Mouse (Mus musculus): ENCODE results near the gene Ttc41. TPM values are rescaled to one million over a fixed set of nuclear protein-coding genes. Genes with fewer than 3 reads are reported as not detected.

Ttc41 gene
- total and polyA plus RNA-seq, 2 experiments: 1.0 to 1.1 TPM

GRCm38 (mm10) chr10:86794794-86795535 lies 89.4 kb downstream of the Ttc41 start:
- Histone ChIP-seq H3K79me2 (ENCODE audit: control insufficient read depth, insufficient read depth, low read length) (peaks cover 34% of the 10 kb centered on the region), H3K27ac (replicated peaks; ENCODE audit: insufficient read depth, low read depth, low read length) (no peak overlapping the region), H3K36me3 (ENCODE audit: control insufficient read depth, insufficient read depth, low read length) (no peaks in the 10 kb centered on the region), H3K4me3 (ENCODE audit: insufficient read depth, low read depth, low read length) (no peak overlapping the region), H3K27me3 (ENCODE audit: control insufficient read depth, insufficient read depth, low read length) (no peaks in the 10 kb centered on the region), H3K9ac (ENCODE audit: low read depth, low read length) (no peak overlapping the region), H3K4me1 (ENCODE audit: control insufficient read depth, insufficient read depth, low read length) (no peaks in the 10 kb centered on the region)
- TF ChIP-seq POLR2A (IDR thresholded peaks at IDR 0.05; ENCODE audit: extremely low read depth, insufficient read depth, low read length): no peak
- no peak for TF ChIP-seq CTCF (IDR thresholded peaks at IDR 0.05; ENCODE audit: low read depth, low read length)
- no peak for DNase-seq (ENCODE audit: extremely low read depth, low read depth, low spot score)
- 95% methylated on average over 9 of the region's 9 CpGs for WGBS

DNA sequence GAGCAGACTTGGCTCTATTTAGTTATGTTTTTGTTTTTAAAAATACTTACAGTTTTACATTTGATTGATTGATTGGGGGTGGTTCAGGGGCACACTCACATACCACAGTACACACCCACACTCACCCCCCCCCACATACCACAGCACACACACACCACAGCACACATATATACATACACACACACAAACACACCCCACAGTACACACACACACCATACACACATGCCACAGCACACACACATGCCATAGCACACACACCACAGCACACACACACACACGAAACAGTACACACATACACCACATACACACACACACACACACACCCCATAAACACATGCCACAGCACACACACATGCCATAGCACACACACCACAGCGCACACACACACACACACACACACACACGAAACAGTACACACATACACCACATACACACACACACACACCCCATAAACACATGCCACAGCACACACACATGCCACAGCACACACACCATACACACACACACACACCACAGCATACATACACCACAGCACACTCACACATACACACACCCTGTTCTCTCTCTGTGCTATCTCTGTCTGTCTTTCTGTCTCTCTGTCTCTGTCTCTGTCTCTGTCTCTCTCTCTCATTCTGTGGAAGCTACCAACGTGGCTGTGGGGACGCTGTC lies 90.6 kb downstream of the Ttc41 start:
- TF ChIP-seq CTCF (IDR thresholded peaks at IDR 0.05; ENCODE audit: low read depth, low read length): no peak
- no peak for TF ChIP-seq POLR2A (IDR thresholded peaks at IDR 0.05; ENCODE audit: extremely low read depth, insufficient read depth, low read length)
- DNase-seq (ENCODE audit: extremely low read depth, low read depth, low spot score): no peak
- no peak overlapping the region for H3K9ac ChIP-seq (ENCODE audit: low read depth, low read length)
- no peak overlapping the region for H3K27ac ChIP-seq (replicated peaks; ENCODE audit: insufficient read depth, low read depth, low read length)
- H3K27me3 ChIP-seq (ENCODE audit: control insufficient read depth, insufficient read depth, low read length): no peaks in the 10 kb centered on the region
- H3K79me2 ChIP-seq (ENCODE audit: control insufficient read depth, insufficient read depth, low read length): peaks cover 29% of the 10 kb centered on the region
- H3K4me1 ChIP-seq (ENCODE audit: control insufficient read depth, insufficient read depth, low read length): no peaks in the 10 kb centered on the region
- 97% methylated on average over 5 of the region's 5 CpGs for WGBS
- no peaks in the 10 kb centered on the region for H3K36me3 ChIP-seq (ENCODE audit: control insufficient read depth, insufficient read depth, low read length)
- H3K4me3 ChIP-seq (ENCODE audit: insufficient read depth, low read depth, low read length): no peak overlapping the region

DNA sequence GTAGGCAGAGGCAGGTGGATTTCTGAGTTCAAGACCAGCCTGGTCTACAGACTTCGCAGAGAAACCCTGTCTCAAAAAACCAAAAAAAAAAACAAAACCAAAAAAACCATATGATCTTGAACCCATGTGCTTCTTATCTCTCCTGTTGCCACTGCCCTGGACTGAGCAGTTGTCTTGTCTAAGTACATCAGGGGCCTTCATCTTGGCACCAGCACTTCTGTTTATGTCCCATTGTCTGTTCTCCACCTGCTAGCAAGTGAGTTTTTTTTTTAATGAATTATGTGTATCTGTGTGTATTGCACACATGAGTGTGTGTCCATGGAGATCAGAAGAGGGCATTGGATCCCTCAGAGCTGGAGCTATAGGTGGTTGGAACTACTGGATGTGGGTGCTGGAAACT lies 101.8 kb downstream of the Ttc41 start:
- DNase-seq (ENCODE audit: extremely low read depth, low read depth, low spot score): no peak
- no peaks in the 10 kb centered on the region for H3K4me1 ChIP-seq (ENCODE audit: control insufficient read depth, insufficient read depth, low read length)
- no peak overlapping the region for H3K9ac ChIP-seq (ENCODE audit: low read depth, low read length)
- H3K36me3 ChIP-seq (ENCODE audit: control insufficient read depth, insufficient read depth, low read length): peaks cover 1% of the 10 kb centered on the region; the same call in 1 of the 2 replicates
- TF ChIP-seq CTCF (IDR thresholded peaks at IDR 0.05; ENCODE audit: low read depth, low read length): no peak
- no peak for TF ChIP-seq POLR2A (IDR thresholded peaks at IDR 0.05; ENCODE audit: extremely low read depth, insufficient read depth, low read length)
- no peak overlapping the region for H3K27ac ChIP-seq (replicated peaks; ENCODE audit: insufficient read depth, low read depth, low read length)
- H3K27me3 ChIP-seq (ENCODE audit: control insufficient read depth, insufficient read depth, low read length): no peaks in the 10 kb centered on the region
- 96% methylated on average over 1 of the region's 1 CpGs for WGBS
- H3K4me3 ChIP-seq (ENCODE audit: insufficient read depth, low read depth, low read length): no peak overlapping the region
- peaks cover 20% of the 10 kb centered on the region; the same call in 1 of the 2 replicates for H3K79me2 ChIP-seq (ENCODE audit: control insufficient read depth, insufficient read depth, low read length)

GRCm38 (mm10) chr10:86808013-86808758 lies 102.6 kb downstream of the Ttc41 start:
- Histone ChIP-seq H3K4me3 (ENCODE audit: insufficient read depth, low read depth, low read length) (no peak overlapping the region), H3K27ac (replicated peaks; ENCODE audit: insufficient read depth, low read depth, low read length) (no peak overlapping the region), H3K79me2 (ENCODE audit: control insufficient read depth, insufficient read depth, low read length) (peaks cover 20% of the 10 kb centered on the region; the same call in 1 of the 2 replicates), H3K9ac (ENCODE audit: low read depth, low read length) (no peak overlapping the region), H3K36me3 (ENCODE audit: control insufficient read depth, insufficient read depth, low read length) (peaks cover 5% of the 10 kb centered on the region; the same call in 1 of the 2 replicates), H3K4me1 (ENCODE audit: control insufficient read depth, insufficient read depth, low read length) (no peaks in the 10 kb centered on the region), H3K27me3 (ENCODE audit: control insufficient read depth, insufficient read depth, low read length) (no peaks in the 10 kb centered on the region)
- WGBS: 87% methylated on average over 15 of the region's 15 CpGs
- TF ChIP-seq POLR2A (IDR thresholded peaks at IDR 0.05; ENCODE audit: extremely low read depth, insufficient read depth, low read length) (no peak), CTCF (IDR thresholded peaks at IDR 0.05; ENCODE audit: low read depth, low read length) (no peak)
- peak; percentile 37 for DNase-seq (ENCODE audit: extremely low read depth, low read depth, low spot score)

DNA sequence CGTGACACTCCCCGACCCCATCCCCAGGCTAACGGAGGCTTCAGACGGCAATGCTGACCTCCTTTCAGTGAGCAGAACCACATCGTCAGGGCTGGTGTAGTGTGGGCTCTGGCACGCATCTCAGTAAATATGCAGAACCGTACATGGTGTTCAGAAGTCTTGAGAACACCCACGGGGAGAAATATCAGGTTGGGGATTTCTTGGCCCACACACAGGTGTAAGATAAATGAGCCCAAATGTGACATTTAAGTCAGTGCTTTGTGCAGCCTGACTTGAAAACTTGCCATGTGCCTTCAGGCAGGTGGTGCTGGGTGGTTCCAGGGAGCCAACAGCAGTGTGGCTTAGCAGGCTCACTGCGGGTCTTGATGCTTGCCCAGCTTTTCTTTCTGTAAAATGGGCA lies 104.4 kb downstream of the Ttc41 start:
- H3K27ac ChIP-seq (replicated peaks; ENCODE audit: insufficient read depth, low read depth, low read length): no peak overlapping the region
- no peak overlapping the region for H3K4me3 ChIP-seq (ENCODE audit: insufficient read depth, low read depth, low read length)
- no peak overlapping the region for H3K9ac ChIP-seq (ENCODE audit: low read depth, low read length)
- WGBS: 95% methylated on average over 9 of the region's 9 CpGs
- H3K79me2 ChIP-seq (ENCODE audit: control insufficient read depth, insufficient read depth, low read length): peaks cover 12% of the 10 kb centered on the region; the same call in 1 of the 2 replicates
- TF ChIP-seq POLR2A (IDR thresholded peaks at IDR 0.05; ENCODE audit: extremely low read depth, insufficient read depth, low read length) (no peak), CTCF (IDR thresholded peaks at IDR 0.05; ENCODE audit: low read depth, low read length) (no peak)
- H3K36me3 ChIP-seq (ENCODE audit: control insufficient read depth, insufficient read depth, low read length): peaks cover 6% of the 10 kb centered on the region; the same call in 1 of the 2 replicates
- H3K27me3 ChIP-seq (ENCODE audit: control insufficient read depth, insufficient read depth, low read length): no peaks in the 10 kb centered on the region
- DNase-seq (ENCODE audit: extremely low read depth, low read depth, low spot score): no peak
- H3K4me1 ChIP-seq (ENCODE audit: control insufficient read depth, insufficient read depth, low read length): no peaks in the 10 kb centered on the region
